In the genomic region with DNA sequence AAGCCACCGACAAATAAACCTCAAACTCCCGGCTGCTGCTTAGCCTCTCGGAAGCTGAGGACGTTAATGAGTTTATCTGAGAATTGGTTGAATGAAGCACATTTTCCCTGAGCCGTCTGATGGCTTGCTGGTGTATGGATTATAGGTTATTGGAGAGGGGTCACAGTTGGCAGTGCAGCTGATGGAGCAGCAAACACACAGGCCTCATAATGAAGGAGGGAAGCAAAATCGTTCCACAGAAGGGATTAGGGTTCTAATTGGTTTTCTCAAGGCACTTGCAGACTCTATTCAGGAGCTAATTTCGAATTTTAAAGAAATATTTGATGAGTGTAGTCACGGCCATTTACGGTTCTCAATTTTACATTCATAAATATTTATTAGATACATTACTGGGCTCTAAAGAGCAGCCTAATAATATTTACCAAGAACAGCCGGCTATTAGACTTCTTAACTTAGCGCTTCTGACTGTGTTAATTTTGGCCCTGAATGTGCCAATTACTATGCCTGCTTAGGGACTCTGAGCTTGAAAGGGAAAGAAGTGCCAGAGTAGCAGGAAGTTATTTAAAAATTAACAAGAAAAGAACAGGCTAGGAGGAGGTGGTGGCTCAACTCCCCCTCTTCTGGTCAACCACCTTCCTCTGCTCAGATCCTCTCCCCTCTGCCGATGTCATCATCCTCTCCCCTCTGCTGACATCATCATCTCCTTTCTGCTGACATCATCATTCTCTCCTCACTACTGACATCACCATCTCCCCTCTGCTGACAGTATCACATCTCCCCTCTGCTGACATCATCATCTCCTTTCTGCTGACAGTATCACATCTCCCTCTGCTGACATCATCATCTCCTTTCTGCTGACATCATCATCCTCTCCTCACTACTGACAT, we compare ENCODE assay signal across 12 mouse cellular contexts. TPM values are rescaled to one million over a fixed set of nuclear protein-coding genes. Genes with fewer than 3 reads are reported as not detected.
A peak's percentile ranks its signal among the peaks of the same experiment; 100 is the strongest.
DNase-seq lines count a peak whose midpoint lies in the region; ATAC-seq and TF ChIP-seq lines count a peak whose summit lies in the region.
"Had no signal": no experiment of that assay in that cellular context is flagged by ENCODE, and none has a peak within 500 bp of the region (broad histone marks: within the 10 kb centered on the region; RNA-seq: fewer than 3 reads in every experiment).

No protein-coding gene starts in this region.

- H3K27me3 ChIP-seq in limb, embryonic 13.5 days, result peaks cover 7% of the 10 kb centered on the region; the same call in 1 of the 2 replicates
- H3K27me3 ChIP-seq in limb, embryonic 10.5 days (ENCODE audit: low read depth, poor library complexity, severe bottlenecking), result no peaks in the 10 kb centered on the region
- peaks cover 51% of the 10 kb centered on the region for H3K27me3 ChIP-seq in forebrain, embryonic 13.5 days
- H3K27me3 ChIP-seq in hindbrain, postnatal 0 days (ENCODE audit: insufficient read depth, low read length), result no peaks in the 10 kb centered on the region
- H3K27me3 ChIP-seq in neural tube, embryonic 14.5 days (ENCODE audit: control insufficient read depth, insufficient read depth, low read length), result no peaks in the 10 kb centered on the region

- peaks cover 13% of the 10 kb centered on the region; the same call in 1 of the 2 replicates for H3K4me1 ChIP-seq in limb, embryonic 13.5 days
- H3K4me1 ChIP-seq in limb, embryonic 10.5 days, result 0 out of 2 replicates have a peak, but pooled peaks cover 8% of the 10 kb centered on the region
- H3K4me1 ChIP-seq in forebrain, embryonic 13.5 days, result peaks cover 22% of the 10 kb centered on the region
- no peaks in the 10 kb centered on the region for H3K4me1 ChIP-seq in hindbrain, postnatal 0 days (ENCODE audit: insufficient read depth, low read length)
- H3K4me1 ChIP-seq in neural tube, embryonic 14.5 days (ENCODE audit: control insufficient read depth, insufficient read depth, low read length), result peaks cover 6% of the 10 kb centered on the region

- WGBS in limb, embryonic 13.5 days, result 33% methylated on average over 12 of the region's 12 CpGs
- WGBS in limb, embryonic 10.5 days, result 79% methylated on average over 12 of the region's 12 CpGs
- 5% methylated on average over 12 of the region's 12 CpGs for WGBS in forebrain, embryonic 13.5 days
- WGBS in hindbrain, postnatal 0 days, result 19% methylated on average over 12 of the region's 12 CpGs
- WGBS in neural tube, embryonic 14.5 days, result 27% methylated on average over 12 of the region's 12 CpGs

- H3K4me2 ChIP-seq in limb, embryonic 13.5 days (replicated peaks), result no peak overlapping the region
- H3K4me2 ChIP-seq in forebrain, embryonic 13.5 days, result peak overlapping the region; percentile 16
- 0 out of 2 replicates have a peak overlapping the region, but pooled peaks have one; percentile 5 for H3K4me2 ChIP-seq in hindbrain, postnatal 0 days (ENCODE audit: low read depth, low read length)
- no peak overlapping the region for H3K4me2 ChIP-seq in neural tube, embryonic 14.5 days (ENCODE audit: low read depth, low read length)

- no peak for DNase-seq in limb, embryonic 10.5 days (ENCODE audit: low spot score)
- peak; percentile 40 for DNase-seq in hindbrain, postnatal 0 days (ENCODE audit: low spot score)
- DNase-seq in left cerebral cortex, adult 8-10 months (ENCODE audit: low spot score in 2 of 2), result no peak
- no peak for DNase-seq in cerebellum, postnatal 4 days (ENCODE audit: low spot score in 2 of 2)
- DNase-seq in gastrocnemius, adult 8-10 months (ENCODE audit: low spot score in 2 of 2), result no peak
- DNase-seq: adrenal gland, postnatal 14 days; cerebellum, postnatal 14 days; lung, postnatal 14 days had no signal

- no peaks in the 10 kb centered on the region for H3K9me3 ChIP-seq in limb, embryonic 13.5 days
- no peaks in the 10 kb centered on the region for H3K9me3 ChIP-seq in limb, embryonic 10.5 days (replicated peaks)
- H3K9me3 ChIP-seq in forebrain, embryonic 13.5 days (replicated peaks), result no peaks in the 10 kb centered on the region
- no peaks in the 10 kb centered on the region for H3K9me3 ChIP-seq in hindbrain, postnatal 0 days (ENCODE audit: low read length)
- H3K9me3 ChIP-seq in neural tube, embryonic 14.5 days (ENCODE audit: control insufficient read depth, low read length), result no peaks in the 10 kb centered on the region

- peak; percentile 78 for ATAC-seq in limb, embryonic 13.5 days (ENCODE audit: low FRiP score, low read depth)
- peak; percentile 93 for ATAC-seq in forebrain, embryonic 13.5 days
- ATAC-seq in hindbrain, postnatal 0 days, result peak; percentile 81
- peak; percentile 80 for ATAC-seq in neural tube, embryonic 14.5 days (ENCODE audit: low read depth)

- no peak for TF ChIP-seq CTCF in hindbrain, postnatal 0 days (IDR thresholded peaks at IDR 0.05; ENCODE audit: low read depth)

- no peak overlapping the region for H3K4me3 ChIP-seq in limb, embryonic 13.5 days
- no peak overlapping the region for H3K4me3 ChIP-seq in limb, embryonic 10.5 days
- H3K4me3 ChIP-seq in forebrain, embryonic 13.5 days, result no peak overlapping the region
- H3K4me3 ChIP-seq in hindbrain, postnatal 0 days (ENCODE audit: low read length), result no peak overlapping the region
- no peak overlapping the region for H3K4me3 ChIP-seq in neural tube, embryonic 14.5 days (ENCODE audit: low read depth, low read length)
- H3K4me3 ChIP-seq: layer of hippocampus, adult 2 months had no signal

- H3K36me3 ChIP-seq in limb, embryonic 13.5 days, result no peaks in the 10 kb centered on the region
- H3K36me3 ChIP-seq in limb, embryonic 10.5 days, result no peaks in the 10 kb centered on the region
- H3K36me3 ChIP-seq in forebrain, embryonic 13.5 days (ENCODE audit: poor library complexity, severe bottlenecking), result no peaks in the 10 kb centered on the region
- H3K36me3 ChIP-seq in hindbrain, postnatal 0 days (ENCODE audit: insufficient read depth, low read length), result no peaks in the 10 kb centered on the region
- H3K36me3 ChIP-seq in neural tube, embryonic 14.5 days (ENCODE audit: control insufficient read depth, insufficient read depth, low read length), result no peaks in the 10 kb centered on the region

- H3K27ac ChIP-seq in limb, embryonic 13.5 days, result no peak overlapping the region
- H3K27ac ChIP-seq in limb, embryonic 10.5 days, result no peak overlapping the region
- H3K27ac ChIP-seq in forebrain, embryonic 13.5 days, result 0 out of 2 replicates have a peak overlapping the region, but pooled peaks have one; percentile 14
- H3K27ac ChIP-seq in hindbrain, postnatal 0 days, result no peak overlapping the region
- H3K27ac ChIP-seq in neural tube, embryonic 14.5 days (ENCODE audit: low read depth, low read length), result peak overlapping the region; percentile 55; the same call in 1 of the 2 replicates
- H3K27ac ChIP-seq: layer of hippocampus, adult 2 months had no signal

- no peak overlapping the region for H3K9ac ChIP-seq in limb, embryonic 13.5 days
- H3K9ac ChIP-seq in forebrain, embryonic 13.5 days, result no peak overlapping the region
- H3K9ac ChIP-seq in hindbrain, postnatal 0 days (replicated peaks; ENCODE audit: low read length), result no peak overlapping the region
- H3K9ac ChIP-seq in neural tube, embryonic 14.5 days (replicated peaks; ENCODE audit: low read depth, low read length), result no peak overlapping the region

RNA-seq across cellular contexts. Expression of gene Nmd3, which starts 12.5 kb away (rescaled TPM):
- 125 and 142 TPM in 2 replicates for polyA plus RNA-seq in limb, embryonic 13.5 days (2015; fragmentation: Nextera tagmentation; extraction: Ambion mirVana)
- 156 and 179 TPM in 2 replicates for polyA plus RNA-seq in limb, embryonic 10.5 days (2016; fragmentation: Nextera tagmentation; extraction: Ambion mirVana)
- 113 and 126 TPM in 2 replicates for polyA plus RNA-seq in forebrain, embryonic 13.5 days (2015; fragmentation: Nextera tagmentation; extraction: Ambion mirVana)
- total RNA-seq in hindbrain, postnatal 0 days (2014; rRNA removed), result 6.8 and 8.6 TPM in 2 replicates
- polyA plus RNA-seq in hindbrain, postnatal 0 days (2015; fragmentation: Nextera tagmentation; extraction: Ambion mirVana), result 60.6 and 66.7 TPM in 2 replicates
- polyA plus RNA-seq in neural tube, embryonic 14.5 days (2014; fragmentation: Nextera tagmentation; extraction: Ambion mirVana), result 103 and 107 TPM in 2 replicates
- total RNA-seq in left cerebral cortex, adult 8-10 months (2022), result 10 to 100 TPM; 52.9 to 61.2 (median 57.6) TPM
- 10 to 100 TPM; 27.2 to 37.7 (median 34.8) TPM for total RNA-seq in gastrocnemius, adult 8-10 months (2022)

Comparison
In these comparisons a context has a peak if more than half of its experiments do, and no peak if none do; other contexts are left out.
1. H3K27ac ChIP-seq: peak in forebrain, embryonic 13.5 days (single experiment) and neural tube, embryonic 14.5 days (single experiment); none in limb, embryonic 13.5 days (single experiment), limb, embryonic 10.5 days (single experiment) and hindbrain, postnatal 0 days (single experiment).
2. H3K4me2 ChIP-seq: peak in forebrain, embryonic 13.5 days (single experiment) and hindbrain, postnatal 0 days (single experiment); none in limb, embryonic 13.5 days (single experiment) and neural tube, embryonic 14.5 days (single experiment).
3. Peak in every context shown above with its lines, with median percentiles within 50 percentile points of each other: ATAC-seq.